Mouse (Mus musculus) midbrain, embryonic 12.5 days (tissue): ENCODE results near the gene Arl3. TPM values are rescaled to one million over a fixed set of nuclear protein-coding genes. Genes with fewer than 3 reads are reported as not detected.
A peak's percentile ranks its signal among the peaks of the same experiment; 100 is the strongest.

Experiments used
- ATAC-seq: fragments of 200-750 bp; cut with Nextera tagmentation; 2 replicates; pipeline ENCODE4 v1.8.0; 2017; ENCODE audit warnings: low read depth, moderate TSS enrichment, moderate library complexity; ENCODE audit not compliant: low FRiP score
- H3K27ac ChIP-seq: fragments of 300-500 bp; sonication (generic); replicated peaks from 2 replicates; pipeline ENCODE4 v1.5.1; 2016; ENCODE audit warnings: mild to moderate bottlenecking
- H3K27me3 ChIP-seq: fragments of 300-500 bp; sonication (generic); 2 replicates; pipeline ENCODE4 v1.6.1; 2016; ENCODE audit warnings: mild to moderate bottlenecking
- H3K36me3 ChIP-seq: fragments of 300-500 bp; sonication (generic); 2 replicates; pipeline ENCODE4 v1.6.1; 2016
- H3K4me1 ChIP-seq: fragments of 300-500 bp; sonication (generic); 2 replicates; pipeline ENCODE4 v1.6.1; 2016
- H3K4me2 ChIP-seq: fragments of 300-500 bp; sonication (generic); replicated peaks from 2 replicates; pipeline ENCODE4 v1.6.1; 2016; ENCODE audit warnings: mild to moderate bottlenecking, moderate library complexity
- H3K4me3 ChIP-seq: fragments of 300-500 bp; sonication (generic); 2 replicates; pipeline ENCODE4 v1.5.1; 2016; ENCODE audit warnings: mild to moderate bottlenecking
- H3K9ac ChIP-seq: fragments of 300-500 bp; sonication (generic); replicated peaks from 2 replicates; pipeline ENCODE4 v1.6.1; 2016; ENCODE audit warnings: mild to moderate bottlenecking, moderate library complexity
- H3K9me3 ChIP-seq: fragments of 300-500 bp; sonication (generic); 2 replicates; pipeline ENCODE4 v1.6.1; 2016; ENCODE audit warnings: mild to moderate bottlenecking
- WGBS: fragments of 180-500 bp; shearing (Covaris S2); methylation state at CpG from one replicate; pipeline ENCODE4 v1.1.7; 2016; 5-methylcytosine and 5-hydroxymethylcytosine counted together
- polyA plus RNA-seq: library from polyadenylated mRNA; unstranded; fragments of >200 nt; fragmentation: Nextera tagmentation; extraction: Ambion mirVana; gene quantifications from 2 replicates; pipeline ENCODE4 v1.2.1, GENCODE M21; 2016

Gene Arl3
- 201 and 208 TPM in 2 replicates for polyA plus RNA-seq

DNA sequence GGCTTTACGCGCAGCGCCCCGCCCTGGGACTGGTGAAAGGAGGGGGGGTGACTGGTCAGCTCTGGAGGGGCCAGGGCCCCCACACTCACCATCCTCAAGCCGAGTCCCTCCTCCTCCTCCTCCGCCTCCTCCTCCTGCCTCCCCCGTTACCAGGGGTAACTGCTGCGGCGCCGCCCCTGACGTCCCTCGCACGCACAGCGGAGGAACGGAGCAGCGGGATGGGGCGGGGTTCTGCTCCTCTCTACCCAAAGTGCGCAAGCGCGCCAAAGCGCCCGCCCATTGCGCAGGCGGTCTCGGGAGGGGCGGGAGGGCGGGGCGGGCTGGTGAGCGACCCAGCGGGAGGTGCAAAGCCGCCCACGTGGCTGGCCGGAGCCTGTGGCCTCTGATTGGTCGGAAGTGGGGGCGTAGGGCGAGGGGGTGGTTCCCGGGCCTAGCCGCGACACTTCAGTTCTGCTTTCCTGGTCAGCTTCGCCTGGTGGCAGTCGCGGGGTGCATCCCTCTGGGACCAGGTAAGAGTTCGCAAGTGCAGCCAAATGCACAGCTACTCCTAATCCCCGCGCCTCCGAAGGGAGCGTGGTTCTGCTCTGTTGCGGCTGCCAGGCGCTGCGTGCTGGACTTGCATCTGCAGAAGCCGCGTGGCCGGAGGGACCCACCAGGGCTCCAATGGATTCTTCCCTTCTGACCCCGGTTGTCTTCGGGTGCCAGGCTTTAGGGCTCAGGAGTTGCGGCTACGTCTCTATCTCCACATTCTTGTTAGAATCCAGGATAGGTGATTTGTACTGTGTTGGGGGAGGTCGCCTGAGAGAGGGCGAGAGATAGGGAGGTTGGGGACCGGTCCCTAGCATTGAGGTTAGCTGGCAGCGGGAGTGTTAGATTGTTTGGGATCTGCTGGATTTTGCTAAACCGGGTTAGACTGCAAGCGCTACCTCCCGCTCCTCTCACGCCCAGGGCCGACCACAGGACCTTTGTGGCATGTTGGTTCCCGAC is at the start of gene Arl3, which contains the start of gene Sfxn2:
Gene Arl3, minus strand, starts transcription at position 248 of the 987 bp plus-strand sequence.
Gene Sfxn2, plus strand, starts transcription at position 415 of the 987 bp plus-strand sequence.
- peaks cover 28% of the 10 kb centered on the region for H3K4me1 ChIP-seq
- no peaks in the 10 kb centered on the region for H3K36me3 ChIP-seq
- ATAC-seq = peak; percentile 95
- peak within 1 kb of the TSS; percentile 81 for H3K27ac ChIP-seq
- H3K27me3 ChIP-seq = no peaks in the 10 kb centered on the region
- no peaks in the 10 kb centered on the region for H3K9me3 ChIP-seq
- peak within 1 kb of the TSS; percentile 82 for H3K4me2 ChIP-seq
- under 1% methylated on average over 53 of the region's 67 CpGs for WGBS
- H3K9ac ChIP-seq = peak within 1 kb of the TSS; percentile 86
- peak within 1 kb of the TSS; percentile 82 for H3K4me3 ChIP-seq

DNA sequence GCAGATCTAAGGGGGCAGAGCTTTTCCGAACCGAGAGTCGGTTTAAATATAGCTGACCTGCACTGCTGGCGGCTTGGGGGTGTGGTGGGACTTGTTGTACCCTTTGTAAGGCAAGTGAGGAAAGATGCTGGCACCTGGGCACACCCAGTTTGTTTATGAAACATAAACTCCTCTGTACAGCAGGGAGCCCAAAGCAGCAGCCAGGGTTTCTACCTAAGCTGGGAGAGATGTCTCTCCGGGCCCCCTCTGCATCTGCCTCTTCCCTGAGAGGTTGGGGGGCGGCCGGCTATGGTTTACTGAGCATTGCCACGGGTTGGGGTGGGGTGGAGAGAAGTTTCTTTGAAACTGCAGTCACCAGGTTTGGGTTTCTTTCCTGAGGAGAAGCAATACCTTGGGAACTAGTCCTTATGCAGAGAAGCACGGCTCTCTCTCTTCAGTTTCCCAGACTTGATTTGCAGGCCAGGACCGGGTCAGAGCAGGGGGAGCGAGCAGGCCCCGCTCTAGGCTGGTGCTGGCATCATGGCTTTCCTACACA is 49.7 kb upstream of the Arl3 start:
- Histone ChIP-seq H3K4me1 (peaks cover 59% of the 10 kb centered on the region), H3K27me3 (no peaks in the 10 kb centered on the region), H3K4me2 (peak overlapping the region; percentile 44), H3K4me3 (no peak overlapping the region), H3K27ac (peak overlapping the region; percentile 60), H3K9ac (peak overlapping the region; percentile 44), H3K36me3 (peaks cover 15% of the 10 kb centered on the region), H3K9me3 (no peaks in the 10 kb centered on the region)
- 31% methylated on average over 12 of the region's 12 CpGs for WGBS
- no peak for ATAC-seq

DNA sequence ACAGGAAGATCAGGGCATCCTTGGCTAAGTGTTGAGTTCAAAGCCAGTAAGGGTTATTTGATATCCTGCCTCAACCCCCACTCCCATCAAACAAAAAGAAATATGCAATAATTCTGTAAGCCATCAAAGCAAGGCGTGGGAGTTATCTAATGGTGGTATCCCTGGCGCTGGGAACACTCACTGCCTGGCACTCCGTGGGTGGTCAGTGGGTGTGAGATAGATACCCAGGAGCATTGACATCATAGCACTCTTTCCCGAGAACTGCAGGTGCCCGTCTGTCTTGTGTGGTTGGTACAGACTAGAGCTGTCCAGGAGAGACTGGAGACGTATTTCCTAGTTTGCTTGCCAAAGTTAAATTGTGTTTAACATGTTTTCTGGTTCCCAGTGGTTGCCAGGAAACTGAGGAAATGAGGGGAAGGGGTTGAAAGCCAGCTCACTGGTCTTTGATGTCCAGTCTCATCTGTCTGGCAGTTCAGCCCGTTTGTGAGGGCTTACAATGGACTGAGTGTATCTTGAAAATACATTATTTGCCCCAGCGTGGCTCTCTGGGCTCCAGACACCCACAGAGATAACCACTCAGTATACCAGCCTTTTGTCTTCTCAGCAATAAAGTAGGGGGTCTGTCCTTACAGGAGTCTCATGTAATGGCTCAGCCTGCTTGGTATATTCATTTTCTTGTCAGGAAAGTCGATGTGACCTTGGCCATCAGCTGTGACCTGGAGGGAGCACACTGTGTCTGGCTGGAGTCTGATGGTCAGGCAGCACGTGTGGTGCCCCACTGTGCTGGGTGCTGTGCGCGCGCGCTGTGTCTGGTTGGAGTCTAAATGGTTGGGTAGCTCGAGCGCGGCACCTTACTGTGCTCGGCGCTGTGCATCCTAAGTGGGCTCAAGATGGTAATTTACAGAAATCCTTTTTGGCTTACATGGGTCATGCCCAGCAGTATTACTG is 48.5 kb upstream of the Arl3 start:
- Histone ChIP-seq H3K4me2 (no peak overlapping the region), H3K4me3 (no peak overlapping the region), H3K9me3 (no peaks in the 10 kb centered on the region), H3K27ac (peak overlapping the region; percentile 60), H3K36me3 (peaks cover 15% of the 10 kb centered on the region), H3K27me3 (no peaks in the 10 kb centered on the region), H3K4me1 (peaks cover 56% of the 10 kb centered on the region), H3K9ac (no peak overlapping the region)
- 61% methylated on average over 19 of the region's 19 CpGs for WGBS
- no peak for ATAC-seq

DNA sequence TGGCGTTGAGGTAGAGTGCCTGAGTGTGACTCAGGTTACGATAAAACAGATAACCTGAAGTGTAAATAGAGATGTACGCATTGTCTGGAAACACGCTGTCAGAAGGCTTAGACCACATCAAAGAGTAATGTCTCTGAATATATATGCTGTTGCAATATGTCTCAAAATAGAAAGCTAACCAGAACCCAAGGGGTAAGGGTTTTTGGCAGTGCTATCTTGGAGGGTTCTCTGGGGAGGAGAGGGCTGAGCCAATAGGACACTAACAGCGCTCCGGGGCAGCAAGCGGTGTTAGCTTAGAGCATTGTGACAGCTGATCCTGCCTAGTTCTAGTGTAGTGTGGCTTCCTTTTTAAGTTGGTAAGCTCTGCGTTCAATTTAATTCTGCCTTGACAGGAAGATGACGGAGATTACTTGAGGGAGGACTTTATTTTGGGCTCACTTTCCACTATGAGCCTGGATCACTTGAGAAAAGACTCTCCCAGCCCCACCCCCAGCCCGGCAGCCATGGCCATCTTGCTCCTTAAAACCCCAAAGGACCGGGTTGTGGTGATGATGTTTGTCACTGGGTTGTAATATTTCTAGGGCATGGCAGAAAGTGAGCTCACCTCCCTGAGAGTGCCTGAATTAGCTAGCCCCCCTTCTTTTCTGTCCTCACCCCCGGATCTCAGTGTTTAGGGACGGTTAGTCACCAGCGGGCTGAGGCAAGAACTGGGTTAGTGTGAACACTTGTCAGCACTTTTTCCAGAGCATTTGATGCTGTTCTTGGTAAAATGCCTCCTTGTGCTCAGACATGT is 47.2 kb upstream of the Arl3 start:
- Histone ChIP-seq H3K4me2 (no peak overlapping the region), H3K9ac (no peak overlapping the region), H3K9me3 (no peaks in the 10 kb centered on the region), H3K4me1 (peaks cover 56% of the 10 kb centered on the region), H3K4me3 (no peak overlapping the region), H3K36me3 (peaks cover 9% of the 10 kb centered on the region), H3K27me3 (no peaks in the 10 kb centered on the region), H3K27ac (no peak overlapping the region)
- ATAC-seq = no peak
- WGBS = 80% methylated on average over 14 of the region's 14 CpGs

DNA sequence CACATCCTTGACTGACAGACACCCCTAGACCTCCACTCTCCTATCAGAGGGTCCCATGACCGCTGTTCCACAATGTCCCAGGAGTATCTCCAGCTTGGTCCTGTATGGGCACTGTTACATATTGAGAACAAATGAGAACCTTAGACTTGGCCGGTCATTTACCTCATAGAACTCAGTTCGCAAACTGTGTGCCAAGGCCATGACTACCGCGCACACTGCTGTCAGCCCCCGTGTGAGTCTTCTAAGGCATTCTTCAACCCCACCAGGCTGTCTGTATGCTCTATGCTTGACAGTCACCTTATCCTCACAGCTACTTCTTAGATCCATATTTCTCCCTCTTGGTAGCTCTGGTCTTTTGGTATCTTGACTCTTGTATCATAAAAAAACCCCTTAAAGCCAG is 46.5 kb upstream of the Arl3 start:
- Histone ChIP-seq H3K27ac (no peak overlapping the region), H3K4me1 (peaks cover 55% of the 10 kb centered on the region)
- WGBS = 96% methylated on average over 6 of the region's 6 CpGs

DNA sequence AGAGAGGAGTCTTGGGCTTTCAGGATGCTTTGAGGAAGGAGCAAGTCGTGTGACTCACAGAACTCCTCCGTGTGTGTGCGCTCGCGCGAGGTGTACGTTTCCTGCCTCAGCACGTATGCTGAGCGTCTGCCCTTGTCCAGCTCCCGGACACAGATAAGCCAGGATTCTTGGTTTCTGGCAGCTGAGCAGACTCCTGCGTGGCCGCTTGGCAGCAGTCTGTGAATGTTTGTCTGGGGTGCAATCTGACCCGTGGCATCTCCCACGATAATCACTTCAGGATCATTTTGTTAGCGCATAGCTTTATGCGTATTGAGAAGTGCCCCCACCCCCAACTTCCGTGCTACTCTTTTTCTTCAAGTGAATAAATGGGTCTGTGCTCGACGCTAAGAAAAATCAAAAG is 46.0 kb upstream of the Arl3 start:
- Histone ChIP-seq H3K27me3 (no peaks in the 10 kb centered on the region), H3K9me3 (no peaks in the 10 kb centered on the region), H3K27ac (0 out of 2 replicates have a peak overlapping the region, but pooled peaks have one; percentile 42), H3K4me3 (no peak overlapping the region), H3K36me3 (0 out of 2 replicates have a peak, but pooled peaks cover 7% of the 10 kb centered on the region), H3K4me1 (peaks cover 50% of the 10 kb centered on the region), H3K4me2 (no peak overlapping the region), H3K9ac (no peak overlapping the region)
- 89% methylated on average over 19 of the region's 19 CpGs for WGBS
- ATAC-seq = no peak

More for the DNA sequence above, 46.5 kb upstream of the Arl3 start:
- Histone ChIP-seq H3K9me3 (no peaks in the 10 kb centered on the region), H3K27me3 (no peaks in the 10 kb centered on the region), H3K4me3 (no peak overlapping the region), H3K36me3 (0 out of 2 replicates have a peak, but pooled peaks cover 5% of the 10 kb centered on the region), H3K9ac (no peak overlapping the region), H3K4me2 (no peak overlapping the region)
- ATAC-seq = no peak

DNA sequence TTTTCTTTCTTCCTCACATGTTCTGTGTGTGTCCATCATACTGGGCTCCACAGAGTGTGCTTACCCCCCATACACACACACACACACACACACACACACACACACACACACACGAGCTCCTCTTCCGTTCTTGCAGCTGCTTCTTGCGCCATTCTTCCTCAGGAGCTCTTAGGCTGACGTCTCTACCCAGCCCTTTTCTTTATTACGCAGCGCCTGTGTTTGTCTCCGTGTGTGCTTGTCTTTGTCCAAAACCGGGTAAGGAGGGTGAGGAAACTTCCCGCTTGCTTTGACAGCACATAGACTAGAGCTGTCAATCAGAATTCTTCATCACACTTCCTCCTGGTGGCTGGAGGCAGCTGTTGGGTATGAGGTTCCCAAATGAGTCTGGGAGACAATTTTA is 45.3 kb upstream of the Arl3 start:
- peak overlapping the region; percentile 42; the same call in 1 of the 2 replicates for H3K27ac ChIP-seq
- H3K27me3 ChIP-seq = no peaks in the 10 kb centered on the region
- H3K4me3 ChIP-seq = no peak overlapping the region
- peaks cover 13% of the 10 kb centered on the region; the same call in 1 of the 2 replicates for H3K36me3 ChIP-seq
- no peaks in the 10 kb centered on the region for H3K9me3 ChIP-seq
- no peak for ATAC-seq
- H3K4me2 ChIP-seq = no peak overlapping the region
- H3K9ac ChIP-seq = no peak overlapping the region
- H3K4me1 ChIP-seq = peaks cover 43% of the 10 kb centered on the region
- WGBS = 56% methylated on average over 9 of the region's 9 CpGs

DNA sequence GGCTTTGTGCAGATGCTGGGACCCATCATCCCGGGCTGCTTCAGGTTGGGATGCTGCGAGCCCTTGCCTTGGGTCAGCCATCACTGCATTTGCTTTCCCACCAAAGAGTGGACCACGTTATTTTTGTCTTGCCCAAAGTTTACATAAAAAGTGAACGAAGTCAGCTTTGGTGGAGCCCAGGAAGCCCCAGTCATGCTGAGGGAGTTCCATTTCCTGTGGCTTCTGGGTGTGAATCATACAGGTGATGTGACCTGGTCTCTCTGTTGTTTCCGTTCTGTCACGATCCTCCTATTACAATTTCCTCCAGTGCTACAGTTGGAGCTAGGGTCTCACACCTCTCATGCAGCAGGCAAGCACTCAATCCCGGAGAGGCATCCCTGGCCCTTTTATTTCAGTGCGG is 44.4 kb upstream of the Arl3 start:
- WGBS = 91% methylated on average over 8 of the region's 8 CpGs
- H3K36me3 ChIP-seq = peaks cover 22% of the 10 kb centered on the region; the same call in 1 of the 2 replicates
- no peak for ATAC-seq
- H3K9ac ChIP-seq = no peak overlapping the region
- H3K4me1 ChIP-seq = peaks cover 33% of the 10 kb centered on the region
- no peak overlapping the region for H3K27ac ChIP-seq
- H3K4me2 ChIP-seq = no peak overlapping the region
- no peaks in the 10 kb centered on the region for H3K9me3 ChIP-seq
- H3K4me3 ChIP-seq = no peak overlapping the region
- H3K27me3 ChIP-seq = no peaks in the 10 kb centered on the region

DNA sequence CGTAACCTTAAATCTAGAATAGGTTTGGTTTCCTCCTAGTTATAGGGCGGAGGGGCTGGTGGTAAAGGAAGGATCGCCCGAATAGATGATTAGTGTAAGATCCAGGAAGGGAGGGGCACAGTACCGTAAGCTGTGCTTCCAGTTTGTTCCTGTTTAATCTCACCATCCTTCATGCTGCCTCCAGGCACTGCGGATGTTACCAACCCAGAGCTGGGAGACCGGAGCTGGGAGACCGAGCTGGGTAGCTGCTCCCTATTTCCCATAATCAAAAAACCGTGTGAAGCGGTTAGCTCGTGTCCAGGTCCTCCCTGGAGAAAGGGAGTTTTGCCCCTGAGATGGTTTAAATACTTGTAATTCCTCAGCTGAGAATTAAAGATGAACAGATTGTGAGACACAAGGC is 43.4 kb upstream of the Arl3 start:
- no peaks in the 10 kb centered on the region for H3K9me3 ChIP-seq
- H3K9ac ChIP-seq = no peak overlapping the region
- no peaks in the 10 kb centered on the region for H3K27me3 ChIP-seq
- H3K4me3 ChIP-seq = no peak overlapping the region
- H3K27ac ChIP-seq = no peak overlapping the region
- H3K36me3 ChIP-seq = peaks cover 22% of the 10 kb centered on the region; the same call in 1 of the 2 replicates
- WGBS = 93% methylated on average over 11 of the region's 11 CpGs
- peaks cover 23% of the 10 kb centered on the region for H3K4me1 ChIP-seq
- no peak overlapping the region for H3K4me2 ChIP-seq
- no peak for ATAC-seq

DNA sequence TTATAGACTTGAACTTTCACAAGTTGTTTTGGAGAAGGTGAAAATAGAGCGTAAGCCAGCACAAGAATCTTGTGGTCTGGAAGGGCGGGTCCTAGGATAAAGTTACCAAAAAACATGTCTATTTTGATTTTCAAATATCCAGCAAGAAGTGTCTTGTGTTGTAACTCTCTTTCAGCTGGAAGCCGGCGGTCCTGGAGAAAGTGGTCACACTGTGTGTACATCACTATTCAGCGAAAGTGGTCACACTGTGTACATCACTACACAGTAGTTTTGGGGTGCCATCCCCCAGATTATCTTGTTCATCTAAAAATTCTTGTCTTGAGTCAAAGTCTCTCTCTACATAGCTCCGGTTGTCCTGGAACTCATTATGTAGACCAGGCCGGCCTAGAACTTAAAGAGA is 35.2 kb upstream of the Arl3 start:
- Histone ChIP-seq H3K27ac (no peak overlapping the region), H3K27me3 (no peaks in the 10 kb centered on the region), H3K4me3 (no peak overlapping the region), H3K36me3 (peaks cover 41% of the 10 kb centered on the region), H3K4me2 (no peak overlapping the region), H3K9me3 (no peaks in the 10 kb centered on the region), H3K9ac (no peak overlapping the region), H3K4me1 (no peaks in the 10 kb centered on the region)
- no peak for ATAC-seq
- 98% methylated on average over 7 of the region's 7 CpGs for WGBS

DNA sequence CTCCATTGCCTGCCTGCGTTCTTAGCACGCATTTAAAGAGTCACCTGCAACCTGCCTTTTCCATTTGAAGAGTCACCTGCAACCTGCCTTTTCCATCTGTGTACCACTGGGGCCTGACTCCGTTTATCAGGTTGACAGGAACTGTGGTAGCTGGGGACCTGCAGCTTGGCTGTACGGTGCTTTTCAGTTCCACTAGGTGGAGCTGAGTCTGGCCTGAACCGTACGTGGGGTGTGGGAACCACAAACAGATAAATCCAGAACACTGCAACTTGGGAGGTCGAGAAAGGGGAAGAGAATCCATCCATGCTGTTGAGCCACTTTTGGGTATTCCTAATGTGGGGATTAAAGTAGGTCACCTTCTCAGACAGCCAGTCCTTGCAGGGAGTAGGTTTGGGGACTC is 34.4 kb upstream of the Arl3 start:
- 67% methylated on average over 7 of the region's 7 CpGs for WGBS
- Histone ChIP-seq H3K27me3 (no peaks in the 10 kb centered on the region), H3K9me3 (no peaks in the 10 kb centered on the region), H3K27ac (no peak overlapping the region), H3K4me2 (no peak overlapping the region), H3K4me3 (no peak overlapping the region), H3K9ac (no peak overlapping the region), H3K4me1 (no peaks in the 10 kb centered on the region), H3K36me3 (peaks cover 35% of the 10 kb centered on the region)
- no peak for ATAC-seq
